Mouse (Mus musculus) heart, adult 2 months (tissue): ENCODE results near the gene Cfi.

Source experiments
- CTCF ChIP-seq: fragments of 200-600 bp; IDR thresholded peaks from 2 replicates; pipeline ENCODE4 v1.8.1; 2022; ENCODE audit warnings: antibody characterized with exemption, mild to moderate bottlenecking, moderate library complexity
- EP300 ChIP-seq: fragments of 200-500 bp; IDR thresholded peaks from 2 replicates; pipeline ENCODE4 v1.6.1; 2011; ENCODE audit warnings: low read depth, low read length, control low read depth; ENCODE audit not compliant: insufficient read depth
- POLR2A ChIP-seq: fragments of 200-500 bp; IDR thresholded peaks from 2 replicates; pipeline ENCODE4 v1.6.1; 2011; ENCODE audit warnings: mild to moderate bottlenecking, low read depth, low read length, control low read depth; ENCODE audit not compliant: insufficient read depth

DNA sequence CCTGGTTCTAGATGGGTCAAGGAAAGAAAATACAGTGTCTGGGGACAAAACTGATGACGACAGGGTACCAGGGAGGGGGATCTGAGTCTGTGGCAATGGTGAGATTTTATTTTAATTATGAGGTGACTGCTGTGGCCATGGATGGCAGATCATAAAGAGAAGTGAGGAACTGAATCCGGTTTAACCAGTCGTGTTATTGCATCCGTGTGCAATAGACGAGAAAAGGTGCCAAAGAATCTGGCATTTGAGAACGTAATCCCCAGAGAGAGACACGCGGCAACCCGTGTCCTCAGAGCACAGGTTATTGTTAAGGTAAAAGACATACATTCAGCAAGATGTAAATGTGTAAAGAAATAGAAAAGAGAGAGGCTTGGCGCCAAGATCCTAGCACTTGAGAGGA, 41.6 kb downstream of the Cfi start:
- no peak for TF ChIP-seq EP300
- TF ChIP-seq CTCF, result no peak
- no peak for TF ChIP-seq POLR2A
